Mouse (Mus musculus): ENCODE data around the gene Hist1h2bj. TPM values are rescaled to one million over a fixed set of nuclear protein-coding genes. Genes with fewer than 3 reads are reported as not detected.
"Not testable (repeated sequence)": the region's sequence is repeated elsewhere in the genome, so short reads cannot be mapped to it uniquely, and the experiment has no call there.

Hist1h2bj gene
- polyA plus RNA-seq, 1 experiment from 2014 or later: 4.1 TPM

GRCm38 (mm10) chr13:22033741-22034442 is 9.1 kb upstream of the Hist1h2bj start:
- H3K9ac ChIP-seq (ENCODE audit: low read depth, low read length): no peak overlapping the region
- 24% methylated on average over 5 of the region's 5 CpGs for WGBS

GRCm38 (mm10) chr13:22034443-22035266 is 8.4 kb upstream of the Hist1h2bj start:
- peak overlapping the region; percentile 36 for H3K4me3 ChIP-seq (ENCODE audit: low read depth, low read length)
- peak overlapping the region; percentile 61 for H3K4me2 ChIP-seq (replicated peaks; ENCODE audit: low read depth)
- WGBS: under 1% methylated on average over 11 of the region's 14 CpGs
- no peaks in the 10 kb centered on the region for H3K4me1 ChIP-seq (replicated peaks; ENCODE audit: control insufficient read depth, insufficient read depth, low read length)
- H3K9me3 ChIP-seq (ENCODE audit: control insufficient read depth): no peaks in the 10 kb centered on the region
- no peak overlapping the region for H3K9ac ChIP-seq (ENCODE audit: low read depth, low read length)
- peak overlapping the region; percentile 60 for H3K27ac ChIP-seq (ENCODE audit: low read depth, low read length)
- H3K36me3 ChIP-seq (ENCODE audit: control insufficient read depth, insufficient read depth): no peaks in the 10 kb centered on the region
- no peaks in the 10 kb centered on the region for H3K27me3 ChIP-seq (replicated peaks; ENCODE audit: control insufficient read depth, insufficient read depth, low read length)
- TF ChIP-seq CTCF (IDR thresholded peaks at IDR 0.05; ENCODE audit: low read depth): no peak
- peak; percentile 58 for ATAC-seq

More at GRCm38 (mm10) chr13:22033741-22034442, 9.1 kb upstream of the Hist1h2bj start:
- Histone ChIP-seq H3K27ac (ENCODE audit: low read depth, low read length) (no peak overlapping the region), H3K4me1 (replicated peaks; ENCODE audit: control insufficient read depth, insufficient read depth, low read length) (no peaks in the 10 kb centered on the region), H3K36me3 (ENCODE audit: control insufficient read depth, insufficient read depth) (no peaks in the 10 kb centered on the region), H3K4me2 (replicated peaks; ENCODE audit: low read depth) (peak overlapping the region; percentile 61), H3K9me3 (ENCODE audit: control insufficient read depth) (no peaks in the 10 kb centered on the region), H3K4me3 (ENCODE audit: low read depth, low read length) (no peak overlapping the region), H3K27me3 (replicated peaks; ENCODE audit: control insufficient read depth, insufficient read depth, low read length) (no peaks in the 10 kb centered on the region)
- TF ChIP-seq CTCF (IDR thresholded peaks at IDR 0.05; ENCODE audit: low read depth): no peak
- ATAC-seq: no peak

GRCm38 (mm10) chr13:22035267-22036148 is 7.5 kb upstream of the Hist1h2bj start, which contains the start of the genes Hist1h2ah and Hist1h2bk:
Gene Hist1h2ah (minus strand): TSS chr13:22035568.
Gene Hist1h2bk (plus strand): TSS chr13:22035870.
- peak within 1 kb of the TSS; percentile 36 for H3K4me3 ChIP-seq (ENCODE audit: low read depth, low read length)
- H3K4me2 ChIP-seq (replicated peaks; ENCODE audit: low read depth): peak within 1 kb of the TSS; percentile 61
- ATAC-seq: peak; percentile 94
- H3K27ac ChIP-seq (ENCODE audit: low read depth, low read length): peak within 1 kb of the TSS; percentile 66
- not testable (repeated sequence) for H3K9me3 ChIP-seq (ENCODE audit: control insufficient read depth); H3K36me3 ChIP-seq (ENCODE audit: control insufficient read depth, insufficient read depth); H3K27me3 ChIP-seq (replicated peaks; ENCODE audit: control insufficient read depth, insufficient read depth, low read length); H3K4me1 ChIP-seq (replicated peaks; ENCODE audit: control insufficient read depth, insufficient read depth, low read length)
- H3K9ac ChIP-seq (ENCODE audit: low read depth, low read length): peak within 1 kb of the TSS; percentile 19; the same call in 1 of the 2 replicates
- under 1% methylated on average over 22 of the region's 69 CpGs for WGBS

GRCm38 (mm10) chr13:22036149-22036956 is 6.7 kb upstream of the Hist1h2bj start:
- no peaks in the 10 kb centered on the region for H3K36me3 ChIP-seq (ENCODE audit: control insufficient read depth, insufficient read depth)
- 0 out of 2 replicates have a peak, but pooled peaks cover 2% of the 10 kb centered on the region for H3K4me1 ChIP-seq (replicated peaks; ENCODE audit: control insufficient read depth, insufficient read depth, low read length)
- no peaks in the 10 kb centered on the region for H3K27me3 ChIP-seq (replicated peaks; ENCODE audit: control insufficient read depth, insufficient read depth, low read length)
- H3K27ac ChIP-seq (ENCODE audit: low read depth, low read length): no peak overlapping the region
- H3K9me3 ChIP-seq (ENCODE audit: control insufficient read depth): no peaks in the 10 kb centered on the region
- TF ChIP-seq CTCF (IDR thresholded peaks at IDR 0.05; ENCODE audit: low read depth): no peak
- ATAC-seq: no peak
- H3K9ac ChIP-seq (ENCODE audit: low read depth, low read length): peak overlapping the region; percentile 19; the same call in 1 of the 2 replicates
- peak overlapping the region; percentile 36 for H3K4me3 ChIP-seq (ENCODE audit: low read depth, low read length)
- 3% methylated on average over 20 of the region's 23 CpGs for WGBS
- H3K4me2 ChIP-seq (replicated peaks; ENCODE audit: low read depth): peak overlapping the region; percentile 61

- Histone ChIP-seq H3K4me1 (replicated peaks; ENCODE audit: control insufficient read depth, insufficient read depth, low read length) (0 out of 2 replicates have a peak, but pooled peaks cover 2% of the 10 kb centered on the region), H3K9ac (ENCODE audit: low read depth, low read length) (peak overlapping the region; percentile 19; the same call in 1 of the 2 replicates), H3K36me3 (ENCODE audit: control insufficient read depth, insufficient read depth) (no peaks in the 10 kb centered on the region), H3K4me3 (ENCODE audit: low read depth, low read length) (no peak overlapping the region), H3K9me3 (ENCODE audit: control insufficient read depth) (no peaks in the 10 kb centered on the region), H3K27me3 (replicated peaks; ENCODE audit: control insufficient read depth, insufficient read depth, low read length) (no peaks in the 10 kb centered on the region), H3K27ac (ENCODE audit: low read depth, low read length) (no peak overlapping the region), H3K4me2 (replicated peaks; ENCODE audit: low read depth) (peak overlapping the region; percentile 61; the same call in 1 of the 2 replicates)
- no peak for TF ChIP-seq CTCF (IDR thresholded peaks at IDR 0.05; ENCODE audit: low read depth)
- no peak for ATAC-seq
- whole genome bisulfite sequencing: 65% methylated on average over 3 of the region's 3 CpGs
Measured at GRCm38 (mm10) chr13:22036986-22037385, 6.0 kb upstream of the Hist1h2bj start.

Data from intestine, postnatal 0 days (tissue).